Mouse (Mus musculus): Measurements from ENCODE around the gene Ptgdr2. TPM values are rescaled to one million over a fixed set of nuclear protein-coding genes. Genes with fewer than 3 reads are reported as not detected.

Ptgdr2 gene
- polyA plus RNA-seq, 1 experiment from 2014 or later = 0.09 TPM

- H3K4me2 ChIP-seq (replicated peaks) = no peak overlapping the region
- 85% methylated on average over 5 of the region's 5 CpGs for WGBS
- H3K27me3 ChIP-seq = no peaks in the 10 kb centered on the region
- H3K36me3 ChIP-seq = no peaks in the 10 kb centered on the region
- H3K4me1 ChIP-seq = peaks cover 7% of the 10 kb centered on the region
- no peak overlapping the region for H3K27ac ChIP-seq (replicated peaks)
- ATAC-seq (ENCODE audit: low FRiP score, low read depth) = no peak
- H3K9ac ChIP-seq (replicated peaks) = no peak overlapping the region
- no peak overlapping the region for H3K4me3 ChIP-seq
- H3K9me3 ChIP-seq = no peaks in the 10 kb centered on the region
Observed at GRCm38 (mm10) chr19:10980210-10980609, 43.2 kb downstream of the Ptgdr2 start.

GRCm38 (mm10) chr19:10983146-10983545, 46.2 kb downstream of the Ptgdr2 start:
- Histone ChIP-seq H3K4me2 (replicated peaks) (peak overlapping the region; percentile 23), H3K36me3 (no peaks in the 10 kb centered on the region)
- no peak for ATAC-seq (ENCODE audit: low FRiP score, low read depth)

GRCm38 (mm10) chr19:10984551-10984950, 47.6 kb downstream of the Ptgdr2 start:
- Histone ChIP-seq H3K4me1 (peaks cover 4% of the 10 kb centered on the region), H3K36me3 (no peaks in the 10 kb centered on the region), H3K27me3 (no peaks in the 10 kb centered on the region), H3K4me2 (replicated peaks) (no peak overlapping the region), H3K9me3 (no peaks in the 10 kb centered on the region), H3K27ac (replicated peaks) (no peak overlapping the region), H3K9ac (replicated peaks) (no peak overlapping the region), H3K4me3 (no peak overlapping the region)
- 82% methylated on average over 13 of the region's 13 CpGs for WGBS
- no peak for ATAC-seq (ENCODE audit: low FRiP score, low read depth)

More at GRCm38 (mm10) chr19:10983146-10983545, 46.2 kb downstream of the Ptgdr2 start:
- H3K27me3 ChIP-seq = no peaks in the 10 kb centered on the region
- 21% methylated on average over 14 of the region's 14 CpGs for WGBS
- 0 out of 2 replicates have a peak overlapping the region, but pooled peaks have one; percentile 12 for H3K4me3 ChIP-seq
- H3K4me1 ChIP-seq = peaks cover 7% of the 10 kb centered on the region
- H3K9ac ChIP-seq (replicated peaks) = no peak overlapping the region
- no peak overlapping the region for H3K27ac ChIP-seq (replicated peaks)
- no peaks in the 10 kb centered on the region for H3K9me3 ChIP-seq

GRCm38 (mm10) chr19:10985889-10986288, 48.9 kb downstream of the Ptgdr2 start:
- H3K9ac ChIP-seq (replicated peaks) = no peak overlapping the region
- WGBS = 87% methylated on average over 4 of the region's 4 CpGs
- no peaks in the 10 kb centered on the region for H3K27me3 ChIP-seq
- no peaks in the 10 kb centered on the region for H3K9me3 ChIP-seq
- no peak overlapping the region for H3K4me2 ChIP-seq (replicated peaks)
- no peak overlapping the region for H3K27ac ChIP-seq (replicated peaks)
- no peaks in the 10 kb centered on the region for H3K4me1 ChIP-seq
- H3K36me3 ChIP-seq = no peaks in the 10 kb centered on the region
- no peak for ATAC-seq (ENCODE audit: low FRiP score, low read depth)
- H3K4me3 ChIP-seq = no peak overlapping the region

- no peaks in the 10 kb centered on the region for H3K27me3 ChIP-seq
- H3K9me3 ChIP-seq = no peaks in the 10 kb centered on the region
- 91% methylated on average over 1 of the region's 1 CpGs for WGBS
- no peaks in the 10 kb centered on the region for H3K36me3 ChIP-seq
- no peak overlapping the region for H3K4me3 ChIP-seq
- H3K27ac ChIP-seq (replicated peaks) = no peak overlapping the region
- ATAC-seq (ENCODE audit: low FRiP score, low read depth) = no peak
- no peak overlapping the region for H3K4me2 ChIP-seq (replicated peaks)
- no peaks in the 10 kb centered on the region for H3K4me1 ChIP-seq
- H3K9ac ChIP-seq (replicated peaks) = no peak overlapping the region
Observed at GRCm38 (mm10) chr19:10988563-10988962, 51.6 kb downstream of the Ptgdr2 start.

GRCm38 (mm10) chr19:10990751-10991150, 53.8 kb downstream of the Ptgdr2 start:
- ATAC-seq (ENCODE audit: low FRiP score, low read depth) = no peak
- Histone ChIP-seq H3K9me3 (no peaks in the 10 kb centered on the region), H3K4me1 (no peaks in the 10 kb centered on the region), H3K27me3 (no peaks in the 10 kb centered on the region), H3K9ac (replicated peaks) (no peak overlapping the region), H3K4me3 (no peak overlapping the region), H3K27ac (replicated peaks) (no peak overlapping the region), H3K36me3 (no peaks in the 10 kb centered on the region), H3K4me2 (replicated peaks) (no peak overlapping the region)
- 52% methylated on average over 1 of the region's 1 CpGs for WGBS

GRCm38 (mm10) chr19:10991911-10992310, 55.0 kb downstream of the Ptgdr2 start:
- Histone ChIP-seq H3K4me1 (no peaks in the 10 kb centered on the region), H3K4me2 (replicated peaks) (no peak overlapping the region), H3K27ac (replicated peaks) (no peak overlapping the region), H3K4me3 (no peak overlapping the region), H3K27me3 (no peaks in the 10 kb centered on the region), H3K9ac (replicated peaks) (no peak overlapping the region), H3K36me3 (no peaks in the 10 kb centered on the region), H3K9me3 (no peaks in the 10 kb centered on the region)
- no peak for ATAC-seq (ENCODE audit: low FRiP score, low read depth)

Other genes starting within 250 kb of the Ptgdr2 start
- 30.5 and 31.9 TPM in 2 replicates for gene Vps37c, start 248.4 kb upstream of the Ptgdr2 start, polyA plus RNA-seq (2016; fragmentation: Nextera tagmentation; extraction: Ambion mirVana)
- gene Cd5, start 198.2 kb upstream of the Ptgdr2 start, polyA plus RNA-seq (2016; fragmentation: Nextera tagmentation; extraction: Ambion mirVana) = 0.27 and 0.32 TPM in 2 replicates
- not detected in 2 replicates for gene Cd6, start 107.1 kb upstream of the Ptgdr2 start, polyA plus RNA-seq (2016; fragmentation: Nextera tagmentation; extraction: Ambion mirVana)
- gene Slc15a3, start 97.4 kb upstream of the Ptgdr2 start, polyA plus RNA-seq (2016; fragmentation: Nextera tagmentation; extraction: Ambion mirVana) = 0.12 and 0.29 TPM in 2 replicates
- 146 and 150 TPM in 2 replicates for gene Tmem132a, start 67.2 kb upstream of the Ptgdr2 start, polyA plus RNA-seq (2016; fragmentation: Nextera tagmentation; extraction: Ambion mirVana)
- 36.4 and 40.3 TPM in 2 replicates for gene Tmem109, start 55.2 kb upstream of the Ptgdr2 start, polyA plus RNA-seq (2016; fragmentation: Nextera tagmentation; extraction: Ambion mirVana)
- gene Prpf19, start 41.9 kb upstream of the Ptgdr2 start, polyA plus RNA-seq (2016; fragmentation: Nextera tagmentation; extraction: Ambion mirVana) = 39.1 and 41.1 TPM in 2 replicates
- 0.38 TPM in 1 of 2 replicates, not detected in the other for gene Zp1, start 16.5 kb upstream of the Ptgdr2 start, polyA plus RNA-seq (2016; fragmentation: Nextera tagmentation; extraction: Ambion mirVana)
- 21.6 and 23.7 TPM in 2 replicates for gene Ccdc86, start 12.1 kb downstream of the Ptgdr2 start, polyA plus RNA-seq (2016; fragmentation: Nextera tagmentation; extraction: Ambion mirVana)
- gene Ms4a10, start 37.5 kb downstream of the Ptgdr2 start, polyA plus RNA-seq (2016; fragmentation: Nextera tagmentation; extraction: Ambion mirVana) = not detected in 2 replicates
- not detected in 2 replicates for gene Ms4a15, start 56.1 kb downstream of the Ptgdr2 start, polyA plus RNA-seq (2016; fragmentation: Nextera tagmentation; extraction: Ambion mirVana)
- gene Ms4a18, start 80.9 kb downstream of the Ptgdr2 start, polyA plus RNA-seq (2016; fragmentation: Nextera tagmentation; extraction: Ambion mirVana) = not detected in 2 replicates
- gene Ms4a8a, start 143.9 kb downstream of the Ptgdr2 start, polyA plus RNA-seq (2016; fragmentation: Nextera tagmentation; extraction: Ambion mirVana) = not detected in 2 replicates
- not detected in 2 replicates for gene 1700017D01Rik, start 193.7 kb downstream of the Ptgdr2 start, polyA plus RNA-seq (2016; fragmentation: Nextera tagmentation; extraction: Ambion mirVana)
- not detected in 2 replicates for gene 1700025F22Rik, start 228.2 kb downstream of the Ptgdr2 start, polyA plus RNA-seq (2016; fragmentation: Nextera tagmentation; extraction: Ambion mirVana)